20 mouse cellular contexts compared by ENCODE assay signal in genomic region chr10:49716856-49717255, GRCm38 (mm10).
DNase-seq lines count a peak whose midpoint lies in the region; TF ChIP-seq lines count a peak whose summit lies in the region.
"Had no signal": no experiment of that assay in that cellular context is flagged by ENCODE, and none has a peak within 500 bp of the region (broad histone marks: within the 10 kb centered on the region; RNA-seq: fewer than 3 reads in every experiment).

No protein-coding gene starts in this region.

- peak overlapping the region; percentile 20; the same call in 1 of the 2 replicates for H3K27ac ChIP-seq in layer of hippocampus, adult 2 months
- H3K27ac ChIP-seq: embryonic facial prominence, embryonic 13.5 days; embryonic facial prominence, embryonic 15.5 days; forebrain, embryonic 10.5 days; forebrain, embryonic 12.5 days had no signal

- no peak for DNase-seq in layer of hippocampus, adult 2 months (ENCODE audit: low spot score in 2 of 2)
- DNase-seq in layer of hippocampus, adult 11-12 months (ENCODE audit: low spot score): no peak
- peak; percentile 12 for DNase-seq in adipocyte (ENCODE audit: low spot score)
- no peak for DNase-seq in thymus, postnatal 25 days
- DNase-seq in cerebellum, postnatal 14 days: no peak
- DNase-seq: adrenal gland, adult 2 months; adrenal gland, postnatal 10 days; adrenal gland, postnatal 25 days; B cell, adult 2 months; cerebellum, adult 11-12 months; cerebellum, adult 2 months; cerebellum, adult 9-10 months; cerebellum, postnatal 10 days; cerebellum, postnatal 36 days; embryo, embryonic 11 days had no signal

- TF ChIP-seq CTCF in layer of hippocampus, adult 2 months (conservative IDR thresholded peaks at IDR 0.05): no peak

- H3K4me3 ChIP-seq in layer of hippocampus, adult 2 months: no peak overlapping the region
- H3K4me3 ChIP-seq: embryonic facial prominence, embryonic 13.5 days; embryonic facial prominence, embryonic 15.5 days; erythroblast, embryonic 14.5 days; forebrain, embryonic 10.5 days; forebrain, embryonic 12.5 days had no signal
